Mouse (Mus musculus) brain, embryonic 14.5 days (tissue): ENCODE measurements at regions not wholly inside any gene's neighbourhood (a gene's known extent, or its start where the extent isn't known, plus 50 kb on each side); places are given as distances from the start of the nearest gene placed in this dataset.

Source experiments
- CTCF ChIP-seq: fragments of 200-500 bp; IDR thresholded peaks from 2 replicates; pipeline ENCODE4 v1.5.1; 2012; ENCODE audit warnings: inconsistent platforms, mild to moderate bottlenecking, moderate library complexity, borderline replicate concordance; ENCODE audit not compliant: insufficient read depth, insufficient read length; ENCODE audit errors: extremely low read depth
- POLR2A ChIP-seq: fragments of 200-500 bp; IDR thresholded peaks from 2 replicates; pipeline ENCODE4 v1.6.1; 2012; ENCODE audit warnings: mild to moderate bottlenecking, inconsistent platforms, borderline replicate concordance; ENCODE audit not compliant: poor library complexity, insufficient read depth, insufficient read length, severe bottlenecking; ENCODE audit errors: extremely low read depth

DNA sequence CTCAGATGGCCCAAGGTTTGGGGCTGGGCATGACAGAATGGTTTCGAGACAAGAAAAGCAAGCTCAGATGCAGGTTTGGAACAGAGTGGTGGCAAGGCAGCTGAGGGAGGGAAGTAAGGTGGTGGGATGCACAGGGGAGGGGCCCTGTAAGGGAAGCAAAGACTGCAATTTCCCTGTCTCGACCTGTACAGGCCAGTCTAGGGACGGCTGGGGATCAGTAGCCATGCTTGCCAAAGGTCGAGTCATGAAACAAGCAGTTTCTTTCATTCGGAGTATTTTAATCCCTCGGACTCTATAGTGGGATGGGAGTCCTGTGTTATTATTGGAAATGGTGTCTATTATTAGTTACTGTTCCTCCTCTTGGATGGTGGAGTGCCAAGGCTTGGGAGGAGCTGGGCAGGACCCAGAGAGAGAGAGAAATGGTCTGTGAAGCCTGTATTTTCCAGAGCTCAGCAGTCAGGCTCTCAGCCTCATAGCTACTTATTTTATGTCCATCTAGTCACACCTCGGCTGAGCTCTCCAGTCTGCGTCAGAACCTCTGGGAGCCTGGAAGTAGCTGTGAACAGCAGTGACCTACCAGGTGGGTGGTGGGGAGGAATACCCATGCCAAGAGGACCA lies 490.3 kb downstream of the Ccdc171 start:
- no peak for TF ChIP-seq POLR2A
- TF ChIP-seq CTCF, result no peak
